Mouse (Mus musculus) bone marrow, adult 2 months (tissue): ENCODE results near the gene Tmem129.

Experiments used
- CTCF ChIP-seq: fragments of 200-500 bp; IDR thresholded peaks from 2 replicates; pipeline ENCODE4 v1.5.1; 2011; ENCODE audit warnings: low read length, control low read depth; ENCODE audit not compliant: control insufficient read depth, insufficient read depth
- POLR2A ChIP-seq: fragments of 200-500 bp; IDR thresholded peaks from 2 replicates; pipeline ENCODE4 v1.6.1; 2011; ENCODE audit warnings: low read depth, mild to moderate bottlenecking, control low read depth, low read length, borderline replicate concordance; ENCODE audit not compliant: control insufficient read depth

- TF ChIP-seq POLR2A: no peak
- TF ChIP-seq CTCF: no peak
Observed at GRCm38 (mm10) chr5:33630061-33630460, 28.2 kb downstream of the Tmem129 start.
